Mouse (Mus musculus) neural tube, embryonic 13.5 days (tissue): Measurements from ENCODE around the gene Sox21. TPM values are rescaled to one million over a fixed set of nuclear protein-coding genes. Genes with fewer than 3 reads are reported as not detected.

Source experiments
- ATAC-seq: fragments of 200-750 bp; cut with Nextera tagmentation; 2 replicates; pipeline ENCODE4 v1.8.0; 2017; ENCODE audit warnings: low read depth, mild to moderate bottlenecking, moderate TSS enrichment, moderate library complexity
- H3K27ac ChIP-seq: fragments of 300-500 bp; sonication (generic); replicated peaks from 2 replicates; pipeline ENCODE4 v1.5.1; 2015; ENCODE audit warnings: moderate library complexity, mild to moderate bottlenecking, inconsistent platforms
- H3K27me3 ChIP-seq: fragments of 300-500 bp; sonication (generic); 2 replicates; pipeline ENCODE4 v1.6.1; 2015; ENCODE audit warnings: mild to moderate bottlenecking, inconsistent platforms
- H3K36me3 ChIP-seq: fragments of 300-500 bp; sonication (generic); 2 replicates; pipeline ENCODE4 v1.6.1; 2015; ENCODE audit warnings: mild to moderate bottlenecking, inconsistent platforms
- H3K4me1 ChIP-seq: fragments of 300-500 bp; sonication (generic); replicated peaks from 2 replicates; pipeline ENCODE4 v1.6.1; 2015; ENCODE audit warnings: inconsistent platforms
- H3K4me2 ChIP-seq: fragments of 300-500 bp; sonication (generic); 2 replicates; pipeline ENCODE4 v1.6.1; 2015; ENCODE audit warnings: inconsistent platforms, mild to moderate bottlenecking, moderate library complexity
- H3K4me3 ChIP-seq: fragments of 300-500 bp; sonication (generic); 2 replicates; pipeline ENCODE4 v1.5.1; 2015; ENCODE audit warnings: mild to moderate bottlenecking, inconsistent platforms
- H3K9ac ChIP-seq: fragments of 300-500 bp; sonication (generic); 2 replicates; pipeline ENCODE4 v1.6.1; 2015; ENCODE audit warnings: moderate library complexity, mild to moderate bottlenecking, inconsistent platforms
- H3K9me3 ChIP-seq: fragments of 300-500 bp; sonication (generic); 2 replicates; pipeline ENCODE4 v1.6.1; 2016; ENCODE audit warnings: inconsistent platforms
- WGBS: fragments of 180-500 bp; shearing (Covaris S2); methylation state at CpG from one replicate; pipeline ENCODE4 v1.1.7; 2015; 5-methylcytosine and 5-hydroxymethylcytosine counted together
- polyA plus RNA-seq: library from polyadenylated mRNA; unstranded; fragments of >200 nt; fragmentation: Nextera tagmentation; extraction: Ambion mirVana; gene quantifications from 2 replicates; pipeline ENCODE4 v1.2.1, GENCODE M21; 2015

The Sox21 gene
- 5.6 and 6.0 TPM in 2 replicates for polyA plus RNA-seq

DNA sequence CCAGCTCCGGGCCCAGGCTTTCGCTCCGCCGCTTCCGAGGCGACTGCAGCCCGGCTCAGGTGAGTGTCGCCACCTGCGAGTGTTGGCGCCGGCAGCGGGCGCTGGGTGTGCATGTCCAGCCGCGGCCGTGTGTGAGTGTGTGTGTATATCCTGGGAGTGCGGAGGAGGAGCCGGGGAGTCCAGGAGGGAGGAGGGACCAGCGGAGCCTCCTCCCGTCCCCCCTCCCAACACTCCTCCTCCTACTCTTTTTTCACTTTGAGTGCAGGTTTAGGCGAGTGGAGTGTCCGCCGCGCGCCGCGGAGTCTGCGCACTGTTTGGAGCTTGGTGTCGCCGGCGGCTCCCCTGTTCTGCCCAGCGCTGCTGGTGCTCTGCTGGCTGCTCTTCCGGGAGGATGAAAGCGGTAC is at the start of gene Sox21:
Gene Sox21 (minus strand): TSS at position 145 of the 404 bp plus-strand sequence.
- Histone ChIP-seq H3K9me3 (no peaks in the 10 kb centered on the region), H3K4me2 (peak within 1 kb of the TSS; percentile 80), H3K27me3 (peaks cover 80% of the 10 kb centered on the region), H3K4me1 (peaks cover 37% of the 10 kb centered on the region), H3K4me3 (peak within 1 kb of the TSS; percentile 56), H3K9ac (peak within 1 kb of the TSS; percentile 80), H3K36me3 (no peaks in the 10 kb centered on the region), H3K27ac (peak within 1 kb of the TSS; percentile 87)
- ATAC-seq = peak; percentile 85
- under 1% methylated on average over 34 of the region's 34 CpGs for WGBS

DNA sequence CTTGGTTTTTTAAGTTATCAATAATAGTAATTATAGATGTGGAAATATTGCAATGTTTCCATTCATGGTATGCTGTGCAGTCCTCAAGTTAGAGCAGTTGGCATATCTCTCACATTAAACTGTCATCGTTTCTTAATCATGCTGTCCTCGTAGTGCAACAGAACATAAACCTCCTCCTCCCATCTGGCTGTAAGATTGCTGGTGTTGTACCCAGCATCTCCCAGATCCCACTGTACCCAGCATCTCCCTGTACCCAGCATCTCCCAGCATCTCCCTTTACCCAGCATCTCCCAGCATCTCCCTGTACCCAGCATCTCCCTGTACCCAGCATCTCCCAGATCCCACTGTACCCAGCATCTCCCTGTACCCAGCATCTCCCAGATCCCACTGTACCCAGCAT is 49.3 kb upstream of the Sox21 start:
- WGBS = 79% methylated on average over 2 of the region's 2 CpGs
- no peak overlapping the region for H3K9ac ChIP-seq
- H3K9me3 ChIP-seq = no peaks in the 10 kb centered on the region
- H3K27me3 ChIP-seq = no peaks in the 10 kb centered on the region; the same call in 1 of the 2 replicates
- no peak for ATAC-seq
- H3K36me3 ChIP-seq = no peaks in the 10 kb centered on the region
- no peak overlapping the region for H3K27ac ChIP-seq
- no peak overlapping the region for H3K4me3 ChIP-seq
- no peaks in the 10 kb centered on the region for H3K4me1 ChIP-seq
- H3K4me2 ChIP-seq = no peak overlapping the region

DNA sequence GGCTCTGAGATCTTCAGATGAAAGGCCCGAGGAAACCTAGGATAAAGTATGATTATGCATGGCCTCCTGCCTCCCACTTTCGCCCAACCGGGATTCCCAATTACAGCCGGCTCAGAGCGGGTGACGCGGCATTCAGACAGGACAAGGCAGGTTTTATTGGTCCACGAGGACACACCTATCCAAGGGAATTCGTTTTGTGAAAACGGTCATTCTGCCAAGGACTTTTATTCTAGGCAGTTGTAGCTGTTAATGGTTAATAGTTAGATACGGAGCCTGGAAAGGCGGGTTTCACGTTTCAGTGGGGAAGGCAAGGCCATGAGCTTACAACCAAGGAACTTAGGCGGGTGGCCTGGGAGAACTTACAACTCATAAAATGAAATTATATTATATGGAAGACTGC is 46.1 kb upstream of the Sox21 start:
- Histone ChIP-seq H3K4me2 (no peak overlapping the region), H3K9me3 (peaks cover 9% of the 10 kb centered on the region; the same call in 1 of the 2 replicates), H3K4me1 (no peaks in the 10 kb centered on the region), H3K36me3 (no peaks in the 10 kb centered on the region), H3K4me3 (no peak overlapping the region), H3K27ac (no peak overlapping the region), H3K27me3 (no peaks in the 10 kb centered on the region; the same call in 1 of the 2 replicates), H3K9ac (no peak overlapping the region)
- no peak for ATAC-seq
- 39% methylated on average over 14 of the region's 14 CpGs for WGBS

DNA sequence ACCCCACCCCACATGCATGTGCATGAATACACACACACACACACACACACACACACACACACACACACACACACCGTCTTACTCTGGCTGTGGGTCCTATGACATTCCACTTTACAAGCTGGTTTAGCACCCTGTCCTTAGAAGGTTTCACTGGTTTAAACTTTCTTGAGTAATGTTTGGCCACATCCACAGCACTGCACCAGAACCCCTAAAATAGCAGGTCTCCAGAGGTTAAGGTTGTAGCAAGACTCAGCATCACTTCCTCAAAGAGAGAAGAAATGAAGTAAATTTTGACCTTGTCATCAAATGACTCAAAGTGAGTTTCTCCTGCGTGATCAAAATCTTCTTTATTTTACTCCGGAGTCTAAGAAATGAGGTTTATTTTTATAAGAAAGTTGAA is 45.4 kb upstream of the Sox21 start:
- H3K27me3 ChIP-seq = no peaks in the 10 kb centered on the region
- H3K4me2 ChIP-seq = no peak overlapping the region
- no peak overlapping the region for H3K9ac ChIP-seq
- ATAC-seq = no peak
- no peaks in the 10 kb centered on the region for H3K36me3 ChIP-seq
- no peaks in the 10 kb centered on the region for H3K4me1 ChIP-seq
- peaks cover 9% of the 10 kb centered on the region; the same call in 1 of the 2 replicates for H3K9me3 ChIP-seq
- WGBS = 90% methylated on average over 3 of the region's 3 CpGs
- no peak overlapping the region for H3K27ac ChIP-seq
- H3K4me3 ChIP-seq = no peak overlapping the region

DNA sequence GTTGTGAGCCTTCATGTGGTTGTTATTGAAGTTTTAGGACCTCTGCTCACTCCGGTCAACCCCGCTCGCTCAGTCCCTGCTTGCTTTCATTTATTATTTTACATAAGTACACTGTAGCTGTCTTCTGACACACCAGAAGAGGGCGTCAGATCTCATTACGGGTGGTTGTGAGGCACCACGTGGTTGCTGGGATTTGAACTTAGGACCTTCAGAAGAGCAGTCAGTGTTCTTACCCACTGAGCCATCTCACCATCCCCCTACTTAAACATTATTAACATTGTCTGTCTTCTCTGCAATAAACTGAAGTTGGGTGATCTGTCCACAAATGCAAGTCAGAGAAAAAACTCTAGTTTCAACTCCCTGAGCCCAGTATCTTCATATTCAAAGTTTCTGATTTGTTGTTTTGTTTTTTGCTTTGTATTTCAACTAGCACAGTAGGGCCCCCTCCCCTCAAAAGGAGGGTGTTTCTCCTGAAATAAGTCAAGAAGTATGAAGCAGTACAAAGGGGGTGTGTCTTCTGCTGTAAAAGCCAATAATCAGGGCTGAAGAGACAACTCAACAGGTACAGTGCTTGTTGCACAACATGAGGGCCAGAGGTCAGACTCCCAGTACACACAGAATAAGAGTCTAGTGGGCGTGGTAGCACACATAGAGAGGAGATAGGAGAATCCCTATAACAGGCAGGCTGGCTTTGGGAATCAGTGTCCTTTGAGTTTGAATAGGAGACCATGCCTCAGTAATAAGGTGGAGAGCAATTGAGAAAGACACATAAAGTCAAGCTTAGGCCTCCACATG is 41.1 kb upstream of the Sox21 start:
- 84% methylated on average over 7 of the region's 7 CpGs for WGBS
- peaks cover 9% of the 10 kb centered on the region; the same call in 1 of the 2 replicates for H3K9me3 ChIP-seq
- H3K4me3 ChIP-seq = no peak overlapping the region
- H3K36me3 ChIP-seq = no peaks in the 10 kb centered on the region
- no peak for ATAC-seq
- H3K27me3 ChIP-seq = no peaks in the 10 kb centered on the region
- H3K9ac ChIP-seq = no peak overlapping the region
- H3K27ac ChIP-seq = no peak overlapping the region
- no peaks in the 10 kb centered on the region for H3K4me1 ChIP-seq
- no peak overlapping the region for H3K4me2 ChIP-seq

DNA sequence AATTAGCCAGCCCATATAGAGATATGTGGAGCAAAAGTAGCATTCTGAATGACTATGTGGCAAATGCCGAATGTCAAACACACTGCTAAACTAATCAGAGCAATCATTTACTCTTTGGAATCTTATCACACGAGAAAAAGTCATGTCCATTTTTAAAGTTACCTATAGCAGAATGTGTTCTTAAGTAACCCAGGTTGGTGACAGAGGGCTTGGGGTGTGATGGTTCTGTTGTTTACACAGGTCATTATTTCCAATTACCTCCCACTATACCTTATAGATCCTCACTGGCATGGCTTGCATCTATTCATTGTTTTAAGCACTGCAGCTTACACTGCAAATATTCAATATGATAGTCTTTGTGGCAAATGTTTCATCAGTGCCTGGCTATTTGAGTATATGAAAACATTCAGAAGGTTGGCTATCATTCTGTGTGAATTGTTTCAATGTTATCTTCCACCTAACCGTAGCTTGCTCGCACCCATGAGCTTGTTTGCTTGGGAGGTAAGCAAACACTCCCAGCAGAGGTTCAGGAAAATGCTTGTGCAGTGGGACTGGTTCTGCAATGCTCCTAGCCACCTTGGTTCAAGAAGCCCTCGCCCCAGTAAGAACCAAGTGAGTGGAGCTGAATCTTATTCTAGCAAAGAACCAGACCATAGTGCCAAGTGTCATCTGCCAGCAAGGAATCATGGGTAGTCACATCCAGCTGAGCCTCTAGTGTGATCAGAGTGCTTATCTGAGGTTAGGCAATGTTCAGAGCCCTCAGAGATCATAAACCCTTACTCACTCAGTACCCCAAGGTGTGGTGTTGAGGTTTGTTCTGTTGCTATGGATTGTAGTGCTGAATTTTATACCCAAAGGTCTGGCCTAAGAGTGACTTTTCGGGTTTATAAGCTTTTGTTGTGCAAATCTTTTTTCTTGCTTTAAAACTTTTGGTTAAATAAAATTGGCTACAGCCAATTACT is 36.0 kb upstream of the Sox21 start:
- Histone ChIP-seq H3K4me1 (no peaks in the 10 kb centered on the region), H3K36me3 (no peaks in the 10 kb centered on the region), H3K9me3 (no peaks in the 10 kb centered on the region), H3K27me3 (no peaks in the 10 kb centered on the region), H3K4me3 (no peak overlapping the region), H3K4me2 (no peak overlapping the region), H3K27ac (no peak overlapping the region), H3K9ac (no peak overlapping the region)
- no peak for ATAC-seq
- 83% methylated on average over 6 of the region's 6 CpGs for WGBS

DNA sequence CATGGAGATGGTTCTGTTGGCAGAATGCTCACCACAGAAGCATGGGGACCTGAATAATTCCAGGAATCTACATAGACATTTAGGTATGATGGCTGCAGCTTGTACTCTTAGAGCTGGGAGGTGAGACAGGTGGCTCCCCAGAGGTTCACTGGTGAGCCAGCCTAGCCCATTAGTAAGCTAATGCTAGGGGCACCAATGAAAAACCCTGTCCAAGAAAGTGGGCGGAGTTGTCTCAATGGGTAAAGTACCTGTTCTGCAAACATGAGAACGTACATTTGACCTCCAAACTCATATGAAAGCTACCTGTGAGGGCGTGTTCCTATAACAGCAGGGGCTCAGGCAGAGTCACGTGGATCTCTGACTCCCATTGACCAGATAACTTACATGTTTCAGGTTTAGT is 32.0 kb upstream of the Sox21 start:
- Histone ChIP-seq H3K27me3 (no peaks in the 10 kb centered on the region), H3K9me3 (no peaks in the 10 kb centered on the region), H3K36me3 (no peaks in the 10 kb centered on the region), H3K4me3 (no peak overlapping the region), H3K9ac (no peak overlapping the region), H3K27ac (no peak overlapping the region), H3K4me2 (no peak overlapping the region), H3K4me1 (no peaks in the 10 kb centered on the region)
- ATAC-seq = no peak
- 85% methylated on average over 4 of the region's 4 CpGs for WGBS

DNA sequence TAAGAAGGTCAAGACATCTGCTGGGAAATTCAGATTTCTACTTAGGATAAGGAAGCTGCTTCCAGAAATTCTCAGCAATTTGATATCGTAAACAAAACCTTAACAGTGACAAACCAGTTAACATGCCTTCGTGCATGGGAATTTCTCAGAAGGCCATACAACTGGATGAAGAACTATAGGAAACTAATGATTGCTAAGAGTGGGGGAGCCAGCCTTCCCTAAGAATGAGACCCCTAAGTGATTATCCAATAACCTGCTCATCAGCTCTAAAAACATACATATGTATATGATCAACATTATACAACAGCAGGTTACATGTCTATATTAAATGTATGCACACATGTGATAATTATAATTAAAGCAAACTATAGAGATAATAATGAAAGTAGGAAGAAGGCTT is 29.8 kb upstream of the Sox21 start, which contains the start of gene Gm9376:
Gene Gm9376 (plus strand): TSS at position 301 of the 400 bp plus-strand sequence.
- WGBS = 92% methylated on average over 2 of the region's 2 CpGs
- Histone ChIP-seq H3K9ac (no peak within 1 kb of the TSS), H3K27ac (no peak within 1 kb of the TSS), H3K36me3 (no peaks in the 10 kb centered on the region), H3K27me3 (no peaks in the 10 kb centered on the region), H3K4me1 (no peaks in the 10 kb centered on the region), H3K4me3 (no peak within 1 kb of the TSS), H3K9me3 (no peaks in the 10 kb centered on the region), H3K4me2 (no peak within 1 kb of the TSS)
- ATAC-seq = no peak

DNA sequence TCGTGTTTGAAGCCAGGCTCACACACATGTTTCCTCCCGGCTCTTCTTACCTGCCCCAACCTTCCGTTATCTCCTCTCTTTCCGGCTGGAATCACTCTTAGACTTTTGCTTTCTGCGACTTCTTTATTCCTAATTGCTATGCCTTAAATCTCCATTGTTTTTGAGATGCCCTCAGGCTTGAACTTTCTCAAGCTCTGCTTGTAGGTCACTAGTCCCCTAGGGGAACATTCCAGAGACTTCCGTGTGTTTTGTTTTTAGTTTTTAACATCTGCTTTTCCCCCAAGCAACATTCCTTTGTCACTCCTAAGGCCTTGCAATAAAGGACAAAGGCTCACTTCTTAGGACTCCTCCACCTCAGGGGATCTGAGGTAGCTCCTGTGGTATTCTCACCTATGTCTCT is 16.6 kb upstream of the Sox21 start:
- no peak overlapping the region for H3K9ac ChIP-seq
- no peak overlapping the region for H3K27ac ChIP-seq
- no peak overlapping the region for H3K4me2 ChIP-seq
- no peaks in the 10 kb centered on the region for H3K27me3 ChIP-seq
- H3K36me3 ChIP-seq = no peaks in the 10 kb centered on the region
- H3K4me3 ChIP-seq = no peak overlapping the region
- 88% methylated on average over 6 of the region's 6 CpGs for WGBS
- no peaks in the 10 kb centered on the region for H3K9me3 ChIP-seq
- H3K4me1 ChIP-seq = no peaks in the 10 kb centered on the region
- no peak for ATAC-seq

DNA sequence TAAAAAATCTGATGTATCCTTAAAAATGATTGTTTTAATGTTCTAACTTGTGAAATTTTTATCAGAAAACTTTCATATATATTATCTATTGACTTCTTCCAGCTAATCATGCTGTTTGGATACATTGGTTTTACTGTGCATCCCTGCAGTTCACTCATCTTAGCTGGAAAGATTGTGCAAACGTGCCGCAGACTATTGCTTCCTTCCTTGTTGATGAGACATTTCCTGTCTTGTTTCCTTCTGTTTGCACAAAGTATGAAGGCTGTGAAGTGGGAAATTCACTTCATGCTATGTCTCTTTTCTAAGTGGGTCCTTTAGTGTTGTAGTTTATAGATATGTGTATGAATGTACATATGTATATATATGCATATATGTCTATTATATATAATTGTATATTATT is 4.6 kb upstream of the Sox21 start:
- 87% methylated on average over 2 of the region's 2 CpGs for WGBS
- Histone ChIP-seq H3K27ac (no peak overlapping the region), H3K9me3 (peaks cover 16% of the 10 kb centered on the region), H3K36me3 (no peaks in the 10 kb centered on the region), H3K4me1 (peaks cover 10% of the 10 kb centered on the region), H3K9ac (no peak overlapping the region), H3K27me3 (peaks cover 41% of the 10 kb centered on the region), H3K4me3 (no peak overlapping the region), H3K4me2 (no peak overlapping the region)
- ATAC-seq = no peak

DNA sequence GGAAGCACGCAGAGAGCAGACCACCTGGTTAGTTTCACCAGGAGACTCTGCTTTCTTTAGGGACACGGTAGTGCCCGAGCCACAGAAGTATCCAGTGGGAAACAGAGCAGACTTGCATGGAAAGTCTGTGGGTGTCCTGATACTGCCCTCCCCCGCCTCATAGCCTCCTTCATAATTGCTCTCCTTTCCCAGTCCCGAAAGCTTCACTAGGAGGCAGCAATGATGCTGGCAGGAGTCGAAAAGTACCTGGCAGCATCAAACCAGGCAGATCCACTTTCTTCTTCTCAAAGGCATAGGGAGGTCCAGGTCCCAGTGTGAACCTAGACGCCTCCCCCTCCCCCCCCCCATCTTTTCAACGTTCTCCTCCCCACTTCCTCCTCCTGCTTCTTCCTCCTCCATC is 2.5 kb upstream of the Sox21 start:
- H3K4me2 ChIP-seq = no peak overlapping the region
- H3K9me3 ChIP-seq = peaks cover 14% of the 10 kb centered on the region
- ATAC-seq = no peak
- 12% methylated on average over 7 of the region's 8 CpGs for WGBS
- peaks cover 31% of the 10 kb centered on the region for H3K4me1 ChIP-seq
- peaks cover 58% of the 10 kb centered on the region for H3K27me3 ChIP-seq
- H3K4me3 ChIP-seq = no peak overlapping the region
- no peak overlapping the region for H3K9ac ChIP-seq
- H3K27ac ChIP-seq = no peak overlapping the region
- no peaks in the 10 kb centered on the region for H3K36me3 ChIP-seq

DNA sequence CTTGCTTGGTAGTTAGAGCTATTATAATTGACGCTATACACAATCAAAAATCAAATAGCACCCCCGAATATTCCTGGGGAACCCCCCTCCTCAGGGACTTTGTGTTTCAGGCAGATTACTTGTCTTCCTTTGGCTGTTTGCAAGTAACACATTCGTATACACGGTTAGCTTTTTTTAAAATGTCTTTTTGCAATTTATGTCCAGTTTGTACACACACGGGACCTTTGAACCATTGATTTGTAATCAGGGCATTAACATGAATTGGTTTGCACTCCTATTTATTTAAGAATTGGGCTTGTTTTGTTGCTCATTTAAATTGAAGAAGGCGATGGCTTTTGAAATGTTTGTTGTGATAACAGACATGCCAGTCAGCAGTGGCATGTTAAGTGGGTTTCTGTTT is 956 bp upstream of the Sox21 start:
- Histone ChIP-seq H3K27ac (no peak overlapping the region), H3K4me2 (peak overlapping the region; percentile 80), H3K9ac (0 out of 2 replicates have a peak overlapping the region, but pooled peaks have one; percentile 80), H3K27me3 (peaks cover 71% of the 10 kb centered on the region), H3K4me1 (peaks cover 35% of the 10 kb centered on the region), H3K36me3 (no peaks in the 10 kb centered on the region), H3K4me3 (peak overlapping the region; percentile 56), H3K9me3 (no peaks in the 10 kb centered on the region)
- no peak for ATAC-seq
- 7% methylated on average over 6 of the region's 6 CpGs for WGBS
